Mouse (Mus musculus): ENCODE measurements around the gene 2210408I21Rik.
"Not testable (repeated sequence)": the region's sequence is repeated elsewhere in the genome, so short reads cannot be mapped to it uniquely, and the experiment has no call there.

Gene 2210408I21Rik

GRCm38 (mm10) chr13:77134931-77135620 lies at the start of gene 2210408I21Rik, which contains the start of gene Slf1:
2210408I21Rik (plus strand) TSS chr13:77135540.
Slf1 (minus strand) TSS chr13:77135473.
- DNase-seq, result peak; percentile 84

- DNase-seq, result not testable (repeated sequence)
Observed at GRCm38 (mm10) chr13:77092876-77093275, 42.5 kb upstream of the 2210408I21Rik start.

- no peak for DNase-seq
Observed at GRCm38 (mm10) chr13:77107734-77108133, 27.6 kb upstream of the 2210408I21Rik start.

GRCm38 (mm10) chr13:77118695-77119094 lies 16.6 kb upstream of the 2210408I21Rik start:
- DNase-seq, result no peak

- no peak for DNase-seq
Observed at GRCm38 (mm10) chr13:77125159-77125558, 10.2 kb upstream of the 2210408I21Rik start.

GRCm38 (mm10) chr13:77128240-77128639 lies 7.1 kb upstream of the 2210408I21Rik start:
- DNase-seq, result no peak

GRCm38 (mm10) chr13:77131132-77131531 lies 4.2 kb upstream of the 2210408I21Rik start:
- no peak for DNase-seq

- DNase-seq, result no peak
Observed at GRCm38 (mm10) chr13:77135621-77135981, 261 bp downstream of the 2210408I21Rik start.

GRCm38 (mm10) chr13:77140890-77141289 lies 5.5 kb downstream of the 2210408I21Rik start:
- no peak for DNase-seq

- DNase-seq, result no peak
Observed at GRCm38 (mm10) chr13:77177931-77178330, 42.6 kb downstream of the 2210408I21Rik start.

GRCm38 (mm10) chr13:77190606-77191005 lies 55.3 kb downstream of the 2210408I21Rik start:
- DNase-seq, result no peak

GRCm38 (mm10) chr13:77192201-77192600 lies 56.9 kb downstream of the 2210408I21Rik start:
- no peak for DNase-seq

GRCm38 (mm10) chr13:77208764-77209418 lies 73.6 kb downstream of the 2210408I21Rik start:
- DNase-seq, result no peak

GRCm38 (mm10) chr13:77213196-77213595 lies 77.9 kb downstream of the 2210408I21Rik start:
- no peak for DNase-seq

GRCm38 (mm10) chr13:77215460-77215859 lies 80.1 kb downstream of the 2210408I21Rik start:
- DNase-seq, result no peak

- DNase-seq, result no peak
Observed at GRCm38 (mm10) chr13:77217672-77218280, 82.4 kb downstream of the 2210408I21Rik start.

GRCm38 (mm10) chr13:77221072-77221471 lies 85.7 kb downstream of the 2210408I21Rik start:
- DNase-seq, result no peak

- DNase-seq, result no peak
Observed at GRCm38 (mm10) chr13:77256541-77256940, 121.2 kb downstream of the 2210408I21Rik start.

- no peak for DNase-seq
Observed at GRCm38 (mm10) chr13:77262715-77263338, 127.5 kb downstream of the 2210408I21Rik start.

- no peak for DNase-seq
Observed at GRCm38 (mm10) chr13:77263400-77264179, 128.2 kb downstream of the 2210408I21Rik start.

- no peak for DNase-seq
Observed at GRCm38 (mm10) chr13:77264481-77264880, 129.1 kb downstream of the 2210408I21Rik start.

GRCm38 (mm10) chr13:77275172-77275747 lies 139.9 kb downstream of the 2210408I21Rik start:
- no peak for DNase-seq
